ENCODE assay signal across 9 mouse cellular contexts in genomic region chr6:77242601-77243406, GRCm38 (mm10). TPM values are rescaled to one million over a fixed set of nuclear protein-coding genes. Genes with fewer than 3 reads are reported as not detected.
A peak's percentile ranks its signal among the peaks of the same experiment; 100 is the strongest.
DNase-seq lines count a peak whose midpoint lies in the region; ATAC-seq and TF ChIP-seq lines count a peak whose summit lies in the region.
"Had no signal": no experiment of that assay in that cellular context is flagged by ENCODE, and none has a peak within 500 bp of the region (broad histone marks: within the 10 kb centered on the region; RNA-seq: fewer than 3 reads in every experiment).

Lrrtm1 (plus strand) TSS chr6:77242689.

- peak; percentile 69 for TF ChIP-seq CTCF in forebrain, postnatal 0 days (IDR thresholded peaks at IDR 0.05; ENCODE audit: low read depth)

- no peak within 1 kb of the TSS for H3K9ac ChIP-seq in heart, embryonic 11.5 days (ENCODE audit: low read depth, low read length)
- H3K9ac ChIP-seq in forebrain, postnatal 0 days: peak within 1 kb of the TSS; percentile 74
- H3K9ac ChIP-seq in limb, embryonic 11.5 days (ENCODE audit: low read length): no peak within 1 kb of the TSS
- H3K9ac ChIP-seq in neural tube, embryonic 15.5 days (replicated peaks): peak within 1 kb of the TSS; percentile 73

- peak within 1 kb of the TSS; percentile 41 for H3K4me3 ChIP-seq in heart, embryonic 11.5 days (ENCODE audit: low read depth, low read length)
- H3K4me3 ChIP-seq in forebrain, postnatal 0 days (ENCODE audit: low read depth, low read length): peak within 1 kb of the TSS; percentile 64
- H3K4me3 ChIP-seq in limb, embryonic 11.5 days (ENCODE audit: low read depth, low read length): peak within 1 kb of the TSS; percentile 43
- peak within 1 kb of the TSS; percentile 66 for H3K4me3 ChIP-seq in neural tube, embryonic 15.5 days (replicated peaks)

- no peak for DNase-seq in heart, adult 8-10 months (ENCODE audit: low spot score)
- DNase-seq in cerebellum, adult 8-10 months: peak; percentile 36
- DNase-seq in forebrain, postnatal 0 days: peak; percentile 94
- DNase-seq in kidney, adult 9 months: peak; percentile 24
- peak; percentile 77 for DNase-seq in limb, embryonic 11.5 days (ENCODE audit: low spot score)
- no peak for DNase-seq in spleen, postnatal 10 days (ENCODE audit: low spot score in 2 of 2)

- peak; percentile 74 for ATAC-seq in heart, embryonic 11.5 days (replicated peaks; ENCODE audit: insufficient number of reproducible peaks, low FRiP score, low TSS enrichment)
- ATAC-seq in forebrain, postnatal 0 days: peak; percentile 89
- ATAC-seq in limb, embryonic 11.5 days (ENCODE audit: insufficient number of reproducible peaks, low FRiP score, low TSS enrichment, low read depth): peak; percentile 74
- ATAC-seq in neural tube, embryonic 15.5 days (ENCODE audit: low FRiP score): peak; percentile 91

- H3K9me3 ChIP-seq in heart, embryonic 11.5 days (replicated peaks; ENCODE audit: control insufficient read depth, low read length): no peaks in the 10 kb centered on the region
- H3K9me3 ChIP-seq in forebrain, postnatal 0 days (ENCODE audit: low read length): no peaks in the 10 kb centered on the region
- no peaks in the 10 kb centered on the region for H3K9me3 ChIP-seq in limb, embryonic 11.5 days (ENCODE audit: control insufficient read depth, low read length)
- H3K9me3 ChIP-seq in neural tube, embryonic 15.5 days (replicated peaks): no peaks in the 10 kb centered on the region

- H3K27ac ChIP-seq in heart, embryonic 11.5 days (ENCODE audit: low read depth, low read length): no peak within 1 kb of the TSS
- peak within 1 kb of the TSS; percentile 88 for H3K27ac ChIP-seq in forebrain, postnatal 0 days (ENCODE audit: low read depth, low read length)
- H3K27ac ChIP-seq in limb, embryonic 11.5 days (replicated peaks; ENCODE audit: low read depth, low read length): no peak within 1 kb of the TSS
- H3K27ac ChIP-seq in neural tube, embryonic 15.5 days (replicated peaks): peak within 1 kb of the TSS; percentile 90

- peaks cover 12% of the 10 kb centered on the region for H3K4me1 ChIP-seq in heart, embryonic 11.5 days (ENCODE audit: control insufficient read depth, insufficient read depth, low read length)
- H3K4me1 ChIP-seq in forebrain, postnatal 0 days (ENCODE audit: insufficient read depth): peaks cover 6% of the 10 kb centered on the region; the same call in 1 of the 2 replicates
- 0 out of 2 replicates have a peak, but pooled peaks cover 2% of the 10 kb centered on the region for H3K4me1 ChIP-seq in limb, embryonic 11.5 days (ENCODE audit: control insufficient read depth, insufficient read depth, low read length)
- peaks cover 27% of the 10 kb centered on the region for H3K4me1 ChIP-seq in neural tube, embryonic 15.5 days

- WGBS in heart, embryonic 11.5 days (ENCODE audit: insufficient replicate concordance): under 1% methylated on average over 53 of the region's 53 CpGs
- WGBS in forebrain, postnatal 0 days: 1% methylated on average over 53 of the region's 53 CpGs
- under 1% methylated on average over 53 of the region's 53 CpGs for WGBS in limb, embryonic 11.5 days
- under 1% methylated on average over 53 of the region's 53 CpGs for WGBS in neural tube, embryonic 15.5 days

- H3K27me3 ChIP-seq in heart, embryonic 11.5 days (ENCODE audit: control insufficient read depth, insufficient read depth, low read length): peaks cover 46% of the 10 kb centered on the region
- H3K27me3 ChIP-seq in forebrain, postnatal 0 days (ENCODE audit: insufficient read depth, low read length): no peaks in the 10 kb centered on the region
- H3K27me3 ChIP-seq in limb, embryonic 11.5 days (ENCODE audit: control insufficient read depth, insufficient read depth, low read length): peaks cover 41% of the 10 kb centered on the region
- 0 out of 2 replicates have a peak, but pooled peaks cover 3% of the 10 kb centered on the region for H3K27me3 ChIP-seq in neural tube, embryonic 15.5 days (replicated peaks)

- H3K36me3 ChIP-seq in heart, embryonic 11.5 days (ENCODE audit: control insufficient read depth, insufficient read depth, low read length): no peaks in the 10 kb centered on the region
- H3K36me3 ChIP-seq in forebrain, postnatal 0 days (ENCODE audit: insufficient read depth): no peaks in the 10 kb centered on the region
- no peaks in the 10 kb centered on the region for H3K36me3 ChIP-seq in limb, embryonic 11.5 days (ENCODE audit: control insufficient read depth, insufficient read depth, low read length)
- H3K36me3 ChIP-seq in neural tube, embryonic 15.5 days: no peaks in the 10 kb centered on the region

- H3K4me2 ChIP-seq in heart, embryonic 11.5 days: peak within 1 kb of the TSS; percentile 75
- peak within 1 kb of the TSS; percentile 85 for H3K4me2 ChIP-seq in forebrain, postnatal 0 days (ENCODE audit: low read depth)
- H3K4me2 ChIP-seq in limb, embryonic 11.5 days (ENCODE audit: low read depth, severe bottlenecking): peak within 1 kb of the TSS; percentile 88
- peak within 1 kb of the TSS; percentile 92 for H3K4me2 ChIP-seq in neural tube, embryonic 15.5 days

RNA-seq across cellular contexts. Expression of gene Lrrtm1, which starts in this region (rescaled TPM):
- 0.49 and 0.69 TPM in 2 replicates for polyA plus RNA-seq in heart, embryonic 11.5 days (2014; fragmentation: Nextera tagmentation; extraction: Ambion mirVana)
- total RNA-seq in heart, adult 8-10 months (2022): not detected
- total RNA-seq in forebrain, postnatal 0 days (2014; rRNA removed): 52.2 and 55.3 TPM in 2 replicates
- 74.1 and 74.7 TPM in 2 replicates for polyA plus RNA-seq in forebrain, postnatal 0 days (2015; fragmentation: Nextera tagmentation; extraction: Ambion mirVana)
- polyA plus RNA-seq in limb, embryonic 11.5 days (2014; fragmentation: Nextera tagmentation; extraction: Ambion mirVana): 2.5 and 2.8 TPM in 2 replicates
- 52.5 and 66.3 TPM in 2 replicates for polyA plus RNA-seq in neural tube, embryonic 15.5 days (2015; fragmentation: Nextera tagmentation; extraction: Ambion mirVana)
- total RNA-seq: heart, postnatal 36 days had no signal

Comparison
In these comparisons a context has a peak if more than half of its experiments do, and no peak if none do; other contexts are left out.
1. RNA of gene Lrrtm1 (total RNA-seq): 52.2 to 55.3 TPM in forebrain, postnatal 0 days; not detected in heart, adult 8-10 months; every median in the first group is over 10 times any median in the second.
2. RNA of gene Lrrtm1 (polyA plus RNA-seq): 74.1 to 74.7 TPM in forebrain, postnatal 0 days and 52.5 to 66.3 TPM in neural tube, embryonic 15.5 days; 2.5 to 2.8 TPM in limb, embryonic 11.5 days and 0.49 to 0.69 TPM in heart, embryonic 11.5 days; every median in the first group is over 10 times any median in the second.
3. Peak in ATAC-seq, H3K4me3 ChIP-seq and H3K4me2 ChIP-seq in heart, embryonic 11.5 days; RNA of the gene not detected or under 1 TPM.
4. H3K27ac ChIP-seq: peak in forebrain, postnatal 0 days (single experiment) and neural tube, embryonic 15.5 days (single experiment); none in heart, embryonic 11.5 days (single experiment) and limb, embryonic 11.5 days (single experiment).
5. H3K9ac ChIP-seq: peak in forebrain, postnatal 0 days (single experiment) and neural tube, embryonic 15.5 days (single experiment); none in heart, embryonic 11.5 days (single experiment) and limb, embryonic 11.5 days (single experiment).
6. DNase-seq: peak in cerebellum, adult 8-10 months (single experiment), forebrain, postnatal 0 days (single experiment), kidney, adult 9 months (single experiment) and limb, embryonic 11.5 days (single experiment); none in heart, adult 8-10 months (single experiment) and spleen, postnatal 10 days (0 of 2).
7. Peak in every context shown above with its lines, with median percentiles within 50 percentile points of each other: ATAC-seq, H3K4me2 ChIP-seq and H3K4me3 ChIP-seq.